Mouse (Mus musculus): ENCODE measurements at regions not wholly inside any gene's neighbourhood (a gene's known extent, or its start where the extent isn't known, plus 50 kb on each side); places are given as distances from the start of the nearest gene placed in this dataset.

- no peak for TF ChIP-seq POLR2A (IDR thresholded peaks at IDR 0.05; ENCODE audit: control insufficient read depth, low read depth, low read length)
- TF ChIP-seq CTCF (IDR thresholded peaks at IDR 0.05; ENCODE audit: control insufficient read depth, insufficient read depth, insufficient replicate concordance, low read depth, low read length) = no peak
These were observed 289.4 kb upstream of the Nt5e start for GRCm38 (mm10) chr9:88037560-88037959.
